Mouse (Mus musculus): ENCODE data around the gene Abcc2. TPM values are rescaled to one million over a fixed set of nuclear protein-coding genes. Genes with fewer than 3 reads are reported as not detected.

Gene Abcc2
- total RNA-seq (2021): not detected

- no peak for DNase-seq (ENCODE audit: low spot score)
- intact Hi-C loops (cut with DNase I): no loop called here
Measured at GRCm38 (mm10) chr19:43781980-43782379, at the start of gene Abcc2. Gene Abcc2 (plus strand): TSS chr19:43782192.

- no peak for DNase-seq (ENCODE audit: low spot score)
- intact Hi-C loops (cut with DNase I): no loop called here
Measured at GRCm38 (mm10) chr19:43738409-43738808, 43.6 kb upstream of the Abcc2 start.

- no peak for DNase-seq (ENCODE audit: low spot score)
Measured at GRCm38 (mm10) chr19:43743401-43743800, 38.6 kb upstream of the Abcc2 start.

GRCm38 (mm10) chr19:43745740-43746139 lies 36.3 kb upstream of the Abcc2 start:
- DNase-seq (ENCODE audit: low spot score): no peak
- intact Hi-C loops (cut with DNase I): no loop called here

More at GRCm38 (mm10) chr19:43743401-43743800, 38.6 kb upstream of the Abcc2 start:
- intact Hi-C loops (cut with DNase I): no loop called here

GRCm38 (mm10) chr19:43747877-43748276 lies 34.1 kb upstream of the Abcc2 start:
- intact Hi-C loops (cut with DNase I): no loop called here
- DNase-seq (ENCODE audit: low spot score): no peak

- no peak for DNase-seq (ENCODE audit: low spot score)
- intact Hi-C loops (cut with DNase I): loop anchor here (2.0 to 10.0 kb wide), 3 partner anchors 73 to 255 kb away; no protein-coding TSS in a partner anchor
Measured at GRCm38 (mm10) chr19:43750008-43750407, 32.0 kb upstream of the Abcc2 start.

- intact Hi-C loops (cut with DNase I): loop anchor here (5.0 to 10.0 kb wide), 2 partner anchors 75 to 258 kb away; no protein-coding TSS in a partner anchor
Measured at GRCm38 (mm10) chr19:43752489-43753225, 29.3 kb upstream of the Abcc2 start, which contains the start of the genes Cutc and Cox15. Gene Cutc (plus strand): TSS chr19:43752996. Gene Cox15 (minus strand): TSS chr19:43753000.

GRCm38 (mm10) chr19:43753226-43753835 lies 28.7 kb upstream of the Abcc2 start:
- DNase-seq (ENCODE audit: low spot score): peak; percentile 75
- intact Hi-C loops (cut with DNase I): loop anchor here (5.0 to 10.0 kb wide), 2 partner anchors 76 to 259 kb away; no protein-coding TSS in a partner anchor

More at GRCm38 (mm10) chr19:43752489-43753225, 29.3 kb upstream of the Abcc2 start, which contains the start of the genes Cutc and Cox15:
- peak; percentile 96 for DNase-seq (ENCODE audit: low spot score)

GRCm38 (mm10) chr19:43754237-43754636 lies 27.8 kb upstream of the Abcc2 start:
- intact Hi-C loops (cut with DNase I): loop anchor here (5.0 to 10.0 kb wide), 2 partner anchors 77 to 259 kb away; no protein-coding TSS in a partner anchor
- DNase-seq (ENCODE audit: low spot score): no peak

GRCm38 (mm10) chr19:43754872-43755271 lies 27.1 kb upstream of the Abcc2 start:
- DNase-seq (ENCODE audit: low spot score): no peak
- intact Hi-C loops (cut with DNase I): loop anchor here (5.0 to 10.0 kb wide), 3 partner anchors 78 to 260 kb away; no protein-coding TSS in a partner anchor

GRCm38 (mm10) chr19:43760504-43760903 lies 21.5 kb upstream of the Abcc2 start:
- intact Hi-C loops (cut with DNase I): no loop called here
- no peak for DNase-seq (ENCODE audit: low spot score)

- DNase-seq (ENCODE audit: low spot score): no peak
- intact Hi-C loops (cut with DNase I): no loop called here
Measured at GRCm38 (mm10) chr19:43761543-43762256, 20.3 kb upstream of the Abcc2 start.

- intact Hi-C loops (cut with DNase I): no loop called here
- no peak for DNase-seq (ENCODE audit: low spot score)
Measured at GRCm38 (mm10) chr19:43762410-43762809, 19.6 kb upstream of the Abcc2 start.

- intact Hi-C loops (cut with DNase I): no loop called here
- no peak for DNase-seq (ENCODE audit: low spot score)
Measured at GRCm38 (mm10) chr19:43766451-43766850, 15.5 kb upstream of the Abcc2 start.

GRCm38 (mm10) chr19:43767549-43768322 lies 14.3 kb upstream of the Abcc2 start:
- DNase-seq (ENCODE audit: low spot score): no peak

GRCm38 (mm10) chr19:43769366-43769960 lies 12.5 kb upstream of the Abcc2 start:
- intact Hi-C loops (cut with DNase I): no loop called here
- no peak for DNase-seq (ENCODE audit: low spot score)

More at GRCm38 (mm10) chr19:43767549-43768322, 14.3 kb upstream of the Abcc2 start:
- intact Hi-C loops (cut with DNase I): no loop called here

- intact Hi-C loops (cut with DNase I): no loop called here
- no peak for DNase-seq (ENCODE audit: low spot score)
Measured at GRCm38 (mm10) chr19:43770584-43770983, 11.4 kb upstream of the Abcc2 start.

GRCm38 (mm10) chr19:43771499-43771969 lies 10.5 kb upstream of the Abcc2 start:
- DNase-seq (ENCODE audit: low spot score): no peak

GRCm38 (mm10) chr19:43772311-43772710 lies 9.7 kb upstream of the Abcc2 start:
- DNase-seq (ENCODE audit: low spot score): no peak
- intact Hi-C loops (cut with DNase I): no loop called here

More at GRCm38 (mm10) chr19:43771499-43771969, 10.5 kb upstream of the Abcc2 start:
- intact Hi-C loops (cut with DNase I): no loop called here
